Mouse (Mus musculus) neural tube, embryonic 11.5 days (tissue): ENCODE results near the gene Trim71. TPM values are rescaled to one million over a fixed set of nuclear protein-coding genes. Genes with fewer than 3 reads are reported as not detected.

Experiments
- ATAC-seq: fragments of 200-750 bp; cut with Nextera tagmentation; 2 replicates; pipeline ENCODE4 v1.8.0; 2017; ENCODE audit warnings: moderate number of reproducible peaks, mild to moderate bottlenecking, moderate TSS enrichment, moderate library complexity; ENCODE audit not compliant: insufficient read depth, low FRiP score, low TSS enrichment
- DNase-seq: peaks from one replicate; pipeline ENCODE4 v3.0.0-alpha.2; 2015; ENCODE audit warnings: low spot score
- H3K27ac ChIP-seq: fragments of 300-500 bp; sonication (generic); 2 replicates; pipeline ENCODE4 v1.5.1; 2014; ENCODE audit warnings: low read depth, mild to moderate bottlenecking, low read length
- H3K27me3 ChIP-seq: fragments of 300-500 bp; sonication (generic); 2 replicates; pipeline ENCODE4 v1.6.1; 2014; ENCODE audit warnings: mild to moderate bottlenecking, low read length, mixed read lengths; ENCODE audit not compliant: control insufficient read depth, insufficient read depth
- H3K36me3 ChIP-seq: fragments of 300-500 bp; sonication (generic); 2 replicates; pipeline ENCODE4 v1.6.1; 2014; ENCODE audit warnings: mild to moderate bottlenecking, low read length, moderate library complexity, mixed read lengths; ENCODE audit not compliant: control insufficient read depth, insufficient read depth
- H3K4me1 ChIP-seq: fragments of 300-500 bp; sonication (generic); 2 replicates; pipeline ENCODE4 v1.6.1; 2014; ENCODE audit warnings: low read length, mixed read lengths; ENCODE audit not compliant: control insufficient read depth, insufficient read depth
- H3K4me2 ChIP-seq: fragments of 300-500 bp; sonication (generic); 2 replicates; pipeline ENCODE4 v1.6.1; 2014; ENCODE audit warnings: low read depth, mild to moderate bottlenecking, moderate library complexity
- H3K4me3 ChIP-seq: fragments of 300-500 bp; sonication (generic); 2 replicates; pipeline ENCODE4 v1.5.1; 2014; ENCODE audit warnings: low read depth, low read length
- H3K9ac ChIP-seq: fragments of 300-500 bp; sonication (generic); 2 replicates; pipeline ENCODE4 v1.6.1; 2014; ENCODE audit warnings: mild to moderate bottlenecking, low read length
- H3K9me3 ChIP-seq: fragments of 300-500 bp; sonication (generic); 2 replicates; pipeline ENCODE4 v1.6.1; 2016; ENCODE audit warnings: low read length; ENCODE audit not compliant: control insufficient read depth
- WGBS: fragments of 180-500 bp; shearing (Covaris S2); extraction: QIAGEN DNeasy Blood & Tissue Kit; methylation state at CpG from one replicate; pipeline ENCODE4 v1.1.7; 2014; 5-methylcytosine and 5-hydroxymethylcytosine counted together
- polyA plus RNA-seq: library from polyadenylated mRNA; unstranded; fragments of >200 nt; fragmentation: Nextera tagmentation; extraction: Ambion mirVana; gene quantifications from 2 replicates; pipeline ENCODE4 v1.2.1, GENCODE M21; 2014

Gene Trim71
- polyA plus RNA-seq, 1 experiment from 2014 or later = 2.1 TPM

- Histone ChIP-seq H3K9me3 (peaks cover 21% of the 10 kb centered on the region), H3K4me2 (no peak overlapping the region), H3K4me3 (no peak overlapping the region), H3K27ac (no peak overlapping the region), H3K27me3 (no peaks in the 10 kb centered on the region), H3K4me1 (no peaks in the 10 kb centered on the region), H3K9ac (no peak overlapping the region), H3K36me3 (peaks cover 39% of the 10 kb centered on the region)
- ATAC-seq (no peak), DNase-seq (no peak)
- 92% methylated on average over 9 of the region's 9 CpGs for WGBS
These were observed 54.4 kb downstream of the Trim71 start for GRCm38 (mm10) chr9:114509785-114510184.

GRCm38 (mm10) chr9:114507421-114507820 is 56.7 kb downstream of the Trim71 start:
- WGBS = 94% methylated on average over 9 of the region's 9 CpGs
- Histone ChIP-seq H3K27me3 (no peaks in the 10 kb centered on the region), H3K9ac (no peak overlapping the region), H3K4me2 (no peak overlapping the region), H3K9me3 (peaks cover 4% of the 10 kb centered on the region), H3K36me3 (peaks cover 18% of the 10 kb centered on the region), H3K27ac (no peak overlapping the region), H3K4me3 (no peak overlapping the region), H3K4me1 (no peaks in the 10 kb centered on the region)
- no peak for DNase-seq
- no peak for ATAC-seq

- 81% methylated on average over 4 of the region's 4 CpGs for WGBS
- Histone ChIP-seq H3K27me3 (no peaks in the 10 kb centered on the region), H3K4me1 (no peaks in the 10 kb centered on the region), H3K36me3 (peaks cover 13% of the 10 kb centered on the region), H3K27ac (no peak overlapping the region), H3K9ac (no peak overlapping the region), H3K9me3 (no peaks in the 10 kb centered on the region; the same call in 1 of the 2 replicates), H3K4me2 (no peak overlapping the region), H3K4me3 (no peak overlapping the region)
- ATAC-seq (no peak), DNase-seq (no peak)
These were observed 57.6 kb downstream of the Trim71 start for GRCm38 (mm10) chr9:114506564-114506963.

- WGBS = 85% methylated on average over 9 of the region's 9 CpGs
- no peaks in the 10 kb centered on the region for H3K27me3 ChIP-seq
- no peaks in the 10 kb centered on the region for H3K9me3 ChIP-seq
- H3K4me2 ChIP-seq = no peak within 1 kb of the TSS
- H3K9ac ChIP-seq = no peak within 1 kb of the TSS
- DNase-seq (no peak), ATAC-seq (no peak)
- H3K4me1 ChIP-seq = no peaks in the 10 kb centered on the region
- H3K36me3 ChIP-seq = peaks cover 5% of the 10 kb centered on the region
- no peak within 1 kb of the TSS for H3K27ac ChIP-seq
- H3K4me3 ChIP-seq = no peak within 1 kb of the TSS
These were observed 59.4 kb downstream of the Trim71 start, which contains the start of gene Ccr4 for GRCm38 (mm10) chr9:114504816-114505215. Gene Ccr4, minus strand, starts transcription at chr9:114504916.

- Histone ChIP-seq H3K27ac (no peak overlapping the region), H3K4me3 (no peak overlapping the region), H3K4me1 (no peaks in the 10 kb centered on the region), H3K27me3 (no peaks in the 10 kb centered on the region), H3K4me2 (no peak overlapping the region), H3K36me3 (no peaks in the 10 kb centered on the region), H3K9ac (no peak overlapping the region), H3K9me3 (no peaks in the 10 kb centered on the region)
- DNase-seq (no peak), ATAC-seq (no peak)
- WGBS = 78% methylated on average over 15 of the region's 15 CpGs
These were observed 61.3 kb downstream of the Trim71 start for GRCm38 (mm10) chr9:114502711-114503427.

DNA sequence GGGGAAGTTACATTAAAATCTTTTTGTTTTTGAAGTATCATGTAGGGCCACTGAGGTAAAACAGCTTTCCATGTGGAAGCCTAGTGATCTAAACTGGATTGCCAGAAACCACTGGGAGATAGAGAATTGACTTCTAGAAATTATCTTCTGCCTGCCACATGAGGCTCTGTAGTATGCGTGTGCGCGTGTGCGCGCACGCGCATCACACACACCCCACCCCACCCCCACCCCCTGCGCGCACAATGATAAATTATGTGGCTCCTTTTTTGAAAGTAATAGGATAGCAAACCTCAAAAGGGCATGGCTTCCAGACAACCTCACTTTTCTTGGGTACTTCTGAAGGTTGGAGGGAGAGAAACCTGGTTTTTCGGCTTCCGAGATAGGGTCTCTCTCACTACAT is 62.3 kb downstream of the Trim71 start:
- ATAC-seq (no peak), DNase-seq (no peak)
- H3K4me2 ChIP-seq = no peak overlapping the region
- no peaks in the 10 kb centered on the region for H3K9me3 ChIP-seq
- no peak overlapping the region for H3K4me3 ChIP-seq
- no peaks in the 10 kb centered on the region for H3K36me3 ChIP-seq
- no peak overlapping the region for H3K27ac ChIP-seq
- no peaks in the 10 kb centered on the region for H3K4me1 ChIP-seq
- H3K27me3 ChIP-seq = no peaks in the 10 kb centered on the region
- WGBS = 96% methylated on average over 11 of the region's 11 CpGs
- no peak overlapping the region for H3K9ac ChIP-seq

DNA sequence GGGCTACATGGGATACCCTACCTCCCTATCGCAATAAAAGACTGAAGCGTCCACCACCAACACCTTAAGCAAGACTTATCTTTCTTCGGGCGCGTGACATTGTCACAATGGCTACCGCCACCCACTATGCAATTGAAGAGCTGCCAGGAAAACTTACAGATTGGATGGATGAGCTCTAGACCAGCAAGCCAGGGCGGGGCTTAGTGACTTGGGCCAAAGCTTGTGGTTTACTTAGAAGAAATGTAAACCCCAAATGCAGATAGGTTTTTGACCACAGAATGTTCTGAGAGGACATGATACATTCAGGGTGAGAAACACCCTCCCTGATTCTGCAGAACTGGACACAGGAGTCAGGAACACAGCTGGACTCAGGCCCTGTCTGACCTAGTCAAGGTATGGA is 63.1 kb downstream of the Trim71 start:
- Histone ChIP-seq H3K4me1 (no peaks in the 10 kb centered on the region), H3K27ac (no peak overlapping the region), H3K27me3 (no peaks in the 10 kb centered on the region), H3K9ac (no peak overlapping the region), H3K4me2 (no peak overlapping the region), H3K36me3 (no peaks in the 10 kb centered on the region), H3K4me3 (no peak overlapping the region), H3K9me3 (no peaks in the 10 kb centered on the region)
- DNase-seq (no peak), ATAC-seq (no peak)
- WGBS = 96% methylated on average over 7 of the region's 7 CpGs

GRCm38 (mm10) chr9:114499783-114500515 is 64.2 kb downstream of the Trim71 start:
- 0 out of 2 replicates have a peak overlapping the region, but pooled peaks have one; percentile 12 for H3K4me2 ChIP-seq
- no peak overlapping the region for H3K4me3 ChIP-seq
- peak; percentile 74 for DNase-seq
- H3K9me3 ChIP-seq = no peaks in the 10 kb centered on the region
- WGBS = 19% methylated on average over 15 of the region's 15 CpGs
- peak; percentile 69; the same call in 1 of the 2 replicates for ATAC-seq
- no peaks in the 10 kb centered on the region for H3K36me3 ChIP-seq
- H3K27me3 ChIP-seq = no peaks in the 10 kb centered on the region
- H3K27ac ChIP-seq = no peak overlapping the region
- no peaks in the 10 kb centered on the region for H3K4me1 ChIP-seq
- H3K9ac ChIP-seq = no peak overlapping the region
